Mouse (Mus musculus): Measurements from ENCODE around the gene Olfr1368. TPM values are rescaled to one million over a fixed set of nuclear protein-coding genes. Genes with fewer than 3 reads are reported as not detected.

The Olfr1368 gene
- polyA plus RNA-seq, 1 experiment from 2014 or later, result not detected

GRCm38 (mm10) chr13:21179724-21180550 is 34.3 kb upstream of the Olfr1368 start:
- Histone ChIP-seq H3K4me1 (ENCODE audit: insufficient read depth) (peaks cover 13% of the 10 kb centered on the region; the same call in 1 of the 2 replicates), H3K27ac (ENCODE audit: low read depth) (peak overlapping the region; percentile 97), H3K27me3 (ENCODE audit: insufficient read depth, low read length) (no peaks in the 10 kb centered on the region), H3K9ac (peak overlapping the region; percentile 96), H3K4me2 (peak overlapping the region; percentile 89), H3K36me3 (ENCODE audit: insufficient read depth) (peaks cover 33% of the 10 kb centered on the region), H3K4me3 (ENCODE audit: low read depth, low read length) (peak overlapping the region; percentile 100), H3K9me3 (ENCODE audit: low read depth, low read length) (no peaks in the 10 kb centered on the region)
- peak; percentile 94 for DNase-seq
- under 1% methylated on average over 79 of the region's 80 CpGs for WGBS
- peak; percentile 96 for ATAC-seq (ENCODE audit: insufficient read depth)
- TF ChIP-seq CTCF (IDR thresholded peaks at IDR 0.05; ENCODE audit: low read depth), result no peak

GRCm38 (mm10) chr13:21179367-21179723 is 33.7 kb upstream of the Olfr1368 start, which contains the start of gene Trim27:
Gene Trim27, plus strand, starts transcription at chr13:21179445.
- no peak for TF ChIP-seq CTCF (IDR thresholded peaks at IDR 0.05; ENCODE audit: low read depth)
- Histone ChIP-seq H3K9me3 (ENCODE audit: low read depth, low read length) (no peaks in the 10 kb centered on the region), H3K36me3 (ENCODE audit: insufficient read depth) (peaks cover 27% of the 10 kb centered on the region), H3K4me3 (ENCODE audit: low read depth, low read length) (peak within 1 kb of the TSS; percentile 100), H3K27me3 (ENCODE audit: insufficient read depth, low read length) (no peaks in the 10 kb centered on the region), H3K27ac (ENCODE audit: low read depth) (peak within 1 kb of the TSS; percentile 97), H3K4me1 (ENCODE audit: insufficient read depth) (peaks cover 13% of the 10 kb centered on the region; the same call in 1 of the 2 replicates), H3K9ac (peak within 1 kb of the TSS; percentile 96), H3K4me2 (peak within 1 kb of the TSS; percentile 89)
- DNase-seq (no peak), ATAC-seq (ENCODE audit: insufficient read depth) (peak; percentile 30)
- 1% methylated on average over 15 of the region's 15 CpGs for WGBS

GRCm38 (mm10) chr13:21178364-21178763 is 32.7 kb upstream of the Olfr1368 start:
- H3K4me1 ChIP-seq (ENCODE audit: insufficient read depth), result peaks cover 13% of the 10 kb centered on the region; the same call in 1 of the 2 replicates
- peaks cover 18% of the 10 kb centered on the region for H3K36me3 ChIP-seq (ENCODE audit: insufficient read depth)
- no peak for ATAC-seq (ENCODE audit: insufficient read depth)
- no peaks in the 10 kb centered on the region for H3K9me3 ChIP-seq (ENCODE audit: low read depth, low read length)
- 81% methylated on average over 5 of the region's 5 CpGs for WGBS
- H3K4me3 ChIP-seq (ENCODE audit: low read depth, low read length), result no peak overlapping the region
- TF ChIP-seq CTCF (IDR thresholded peaks at IDR 0.05; ENCODE audit: low read depth), result no peak
- peak overlapping the region; percentile 13; the same call in 1 of the 2 replicates for H3K27ac ChIP-seq (ENCODE audit: low read depth)
- H3K9ac ChIP-seq, result no peak overlapping the region
- H3K27me3 ChIP-seq (ENCODE audit: insufficient read depth, low read length), result no peaks in the 10 kb centered on the region
- peak overlapping the region; percentile 89 for H3K4me2 ChIP-seq
- no peak for DNase-seq

- Histone ChIP-seq H3K36me3 (ENCODE audit: insufficient read depth) (peaks cover 11% of the 10 kb centered on the region), H3K9ac (no peak overlapping the region), H3K4me3 (ENCODE audit: low read depth, low read length) (no peak overlapping the region), H3K4me2 (no peak overlapping the region), H3K9me3 (ENCODE audit: low read depth, low read length) (no peaks in the 10 kb centered on the region), H3K4me1 (ENCODE audit: insufficient read depth) (peaks cover 13% of the 10 kb centered on the region; the same call in 1 of the 2 replicates), H3K27me3 (ENCODE audit: insufficient read depth, low read length) (no peaks in the 10 kb centered on the region), H3K27ac (ENCODE audit: low read depth) (no peak overlapping the region)
- no peak for TF ChIP-seq CTCF (IDR thresholded peaks at IDR 0.05; ENCODE audit: low read depth)
- peak; percentile 52 for DNase-seq
- ATAC-seq (ENCODE audit: insufficient read depth), result no peak
- 45% methylated on average over 5 of the region's 5 CpGs for WGBS
These were observed 32.0 kb upstream of the Olfr1368 start for GRCm38 (mm10) chr13:21177657-21178056.

GRCm38 (mm10) chr13:21176733-21177132 is 31.1 kb upstream of the Olfr1368 start:
- DNase-seq, result no peak
- H3K4me3 ChIP-seq (ENCODE audit: low read depth, low read length), result no peak overlapping the region
- no peak for TF ChIP-seq CTCF (IDR thresholded peaks at IDR 0.05; ENCODE audit: low read depth)
- H3K27me3 ChIP-seq (ENCODE audit: insufficient read depth, low read length), result no peaks in the 10 kb centered on the region
- H3K4me2 ChIP-seq, result no peak overlapping the region
- H3K27ac ChIP-seq (ENCODE audit: low read depth), result no peak overlapping the region
- 75% methylated on average over 11 of the region's 11 CpGs for WGBS
- peaks cover 9% of the 10 kb centered on the region; the same call in 1 of the 2 replicates for H3K4me1 ChIP-seq (ENCODE audit: insufficient read depth)
- peaks cover 2% of the 10 kb centered on the region; the same call in 1 of the 2 replicates for H3K36me3 ChIP-seq (ENCODE audit: insufficient read depth)
- no peak overlapping the region for H3K9ac ChIP-seq
- ATAC-seq (ENCODE audit: insufficient read depth), result no peak
- H3K9me3 ChIP-seq (ENCODE audit: low read depth, low read length), result no peaks in the 10 kb centered on the region

- Histone ChIP-seq H3K4me2 (peak overlapping the region; percentile 99), H3K9ac (peak overlapping the region; percentile 36), H3K27ac (ENCODE audit: low read depth) (peak overlapping the region; percentile 81), H3K27me3 (ENCODE audit: insufficient read depth, low read length) (no peaks in the 10 kb centered on the region), H3K36me3 (ENCODE audit: insufficient read depth) (no peaks in the 10 kb centered on the region), H3K4me3 (ENCODE audit: low read depth, low read length) (peak overlapping the region; percentile 39), H3K9me3 (ENCODE audit: low read depth, low read length) (no peaks in the 10 kb centered on the region), H3K4me1 (ENCODE audit: insufficient read depth) (no peaks in the 10 kb centered on the region)
- 0 out of 2 replicates have a peak, but pooled peaks have one; percentile 7 for TF ChIP-seq CTCF (IDR thresholded peaks at IDR 0.05; ENCODE audit: low read depth)
- DNase-seq (peak; percentile 96), ATAC-seq (ENCODE audit: insufficient read depth) (peak; percentile 48)
- WGBS, result under 1% methylated on average over 11 of the region's 11 CpGs
These were observed 27.4 kb upstream of the Olfr1368 start for GRCm38 (mm10) chr13:21173072-21173471.

Data from lung, embryonic 14.5 days (tissue).